Mouse (Mus musculus) ES-E14 (cell line): ENCODE data around the gene Nrg3.

Experiments used
- HCFC1 ChIP-seq: IDR thresholded peaks from 2 replicates; pipeline ENCODE4 v1.6.1; 2012; ENCODE audit warnings: low read length, inconsistent platforms, borderline replicate concordance; ENCODE audit not compliant: insufficient read depth
- ZC3H11A ChIP-seq: IDR thresholded peaks from 2 replicates; pipeline ENCODE4 v1.6.1; 2012; ENCODE audit warnings: low read depth, mild to moderate bottlenecking, inconsistent platforms, low read length, borderline replicate concordance

- TF ChIP-seq ZC3H11A (no peak), HCFC1 (no peak)
Measured at GRCm38 (mm10) chr14:38320619-38321340, 1152.1 kb downstream of the Nrg3 start.
